Mouse (Mus musculus): Measurements from ENCODE around the gene Brap.

The Brap gene

DNA sequence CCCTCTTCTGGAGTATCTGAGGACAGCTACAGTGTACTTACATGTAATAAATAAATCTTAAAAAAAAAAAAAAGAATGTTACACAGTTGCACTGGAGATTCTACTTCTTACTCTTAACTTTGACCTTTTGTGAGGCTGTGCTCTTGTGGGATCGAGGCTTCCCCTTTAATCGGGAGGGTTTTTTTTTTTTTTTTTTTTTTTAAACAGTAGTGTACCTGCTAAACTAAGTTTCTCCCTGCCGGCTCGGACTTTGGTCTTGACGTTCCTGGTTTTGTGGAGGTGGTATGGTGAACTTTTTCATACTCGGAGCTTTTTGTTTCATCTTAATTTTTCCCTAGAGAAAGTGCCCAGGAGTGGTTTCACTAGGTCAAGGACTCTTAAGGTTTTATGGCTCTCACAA, 54.6 kb downstream of the Brap start:
- no peak for DNase-seq (ENCODE audit: low spot score)

DNA sequence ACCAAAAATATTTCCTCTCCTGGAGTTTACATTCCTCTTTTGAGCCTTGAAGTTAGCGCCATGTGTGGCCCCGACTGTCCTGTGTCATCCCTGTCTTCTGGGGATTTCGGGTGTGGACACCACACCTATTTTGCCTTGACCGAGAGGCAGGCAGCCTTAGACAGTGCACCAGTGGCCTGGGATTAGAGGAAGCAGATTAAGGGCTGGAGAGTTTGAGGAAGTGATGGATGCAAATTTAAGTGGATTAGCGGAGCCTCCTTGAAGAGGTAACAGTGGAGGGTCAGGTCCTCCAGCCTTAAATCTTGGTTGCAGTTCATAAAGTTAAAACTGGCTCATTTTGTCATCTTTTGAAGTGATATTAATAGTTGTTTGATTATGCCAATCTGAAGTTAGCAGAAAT, 58.1 kb downstream of the Brap start:
- DNase-seq (ENCODE audit: low spot score): no peak

DNA sequence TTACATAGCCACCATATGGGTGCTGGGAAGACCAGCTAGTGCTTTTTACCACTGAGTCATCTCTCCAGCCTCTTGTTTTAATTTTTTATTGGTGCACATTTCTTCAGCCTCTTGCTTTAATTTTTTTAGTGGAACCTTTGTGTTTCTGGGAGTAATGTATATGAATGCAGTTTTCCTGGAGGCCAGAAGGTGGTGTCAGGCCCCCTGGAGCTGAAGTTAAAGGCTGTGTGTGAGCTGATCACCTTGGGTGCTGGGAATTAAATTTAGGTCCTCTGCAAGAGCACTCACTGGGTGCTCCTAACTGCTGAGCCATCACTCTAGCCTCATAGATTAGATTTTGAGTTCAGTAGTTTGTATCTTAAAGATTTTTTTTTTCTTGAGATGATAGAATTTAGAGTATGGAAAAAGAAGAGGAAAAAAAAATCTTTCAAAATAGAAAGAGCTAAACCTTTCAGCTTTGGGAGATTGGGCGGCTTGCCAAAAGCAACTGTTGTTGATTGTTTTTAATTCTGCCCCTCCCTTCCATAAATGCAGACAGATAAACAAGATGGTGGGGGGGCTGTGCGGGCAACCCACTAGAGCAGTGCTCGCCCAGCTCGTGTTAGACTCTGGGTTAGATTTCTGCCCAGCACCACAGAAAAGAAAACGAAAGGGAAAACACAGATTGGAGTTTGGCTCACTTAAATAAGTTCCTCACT, 60.7 kb downstream of the Brap start:
- DNase-seq (ENCODE audit: low spot score): no peak

DNA sequence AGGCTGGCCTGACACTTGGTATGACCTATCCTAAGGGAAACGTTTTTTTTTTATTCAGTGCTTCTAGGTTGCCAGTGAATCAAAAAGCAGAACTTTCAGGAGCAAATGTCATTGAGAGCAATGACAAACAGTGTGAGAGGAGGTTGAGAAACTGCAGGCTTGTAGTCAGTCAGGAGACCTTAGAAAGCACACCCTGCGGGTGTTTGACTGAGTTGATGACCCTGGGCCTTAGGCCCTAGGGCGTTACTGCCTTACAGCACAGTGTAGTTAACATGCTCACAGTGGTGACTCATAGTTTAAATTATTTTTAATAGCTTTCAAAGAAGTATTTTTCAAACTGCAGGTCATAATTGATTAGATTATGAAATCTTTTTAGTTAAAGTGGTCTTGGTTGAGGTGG, 61.5 kb downstream of the Brap start:
- no peak for DNase-seq (ENCODE audit: low spot score)

DNA sequence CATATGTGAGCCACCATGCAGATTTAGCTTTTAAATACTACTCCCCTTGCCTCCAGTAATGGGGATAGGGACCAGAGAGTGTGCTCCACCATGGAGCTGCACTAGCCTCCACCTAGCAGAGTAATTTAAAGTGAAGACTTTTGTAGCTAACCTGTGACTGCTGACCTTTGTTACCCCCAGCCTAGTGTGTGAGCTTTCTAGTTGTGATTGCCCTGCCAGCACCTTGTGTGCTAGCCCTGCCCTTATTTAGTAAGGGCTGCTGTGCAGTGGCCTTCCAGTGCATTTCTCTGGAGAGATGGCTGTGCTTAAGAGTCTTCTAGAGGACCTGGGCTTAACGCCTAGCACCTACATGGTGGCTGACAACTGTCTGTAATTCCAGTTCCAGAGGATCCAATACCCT, 64.3 kb downstream of the Brap start:
- DNase-seq (ENCODE audit: low spot score): no peak

DNA sequence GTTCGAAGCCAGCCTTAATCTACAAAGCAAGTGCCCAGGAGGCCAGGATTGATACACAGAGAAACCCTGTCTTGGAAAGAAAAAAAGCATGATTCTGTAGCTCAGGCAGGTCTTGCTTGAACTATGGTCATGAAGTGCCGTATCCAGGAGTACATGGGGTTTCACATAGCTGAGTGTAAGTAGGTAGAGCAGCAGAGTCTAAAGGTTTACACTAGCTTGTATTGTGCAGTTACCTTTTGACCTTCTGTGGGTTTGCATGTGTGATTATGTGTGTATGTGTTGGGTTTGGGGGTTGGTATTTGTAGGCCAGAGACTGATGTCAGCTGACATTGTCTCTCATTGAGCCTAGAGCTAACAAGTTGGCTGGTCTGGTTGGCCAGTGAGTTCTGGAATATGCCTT, 69.7 kb downstream of the Brap start:
- DNase-seq (ENCODE audit: low spot score): no peak

DNA sequence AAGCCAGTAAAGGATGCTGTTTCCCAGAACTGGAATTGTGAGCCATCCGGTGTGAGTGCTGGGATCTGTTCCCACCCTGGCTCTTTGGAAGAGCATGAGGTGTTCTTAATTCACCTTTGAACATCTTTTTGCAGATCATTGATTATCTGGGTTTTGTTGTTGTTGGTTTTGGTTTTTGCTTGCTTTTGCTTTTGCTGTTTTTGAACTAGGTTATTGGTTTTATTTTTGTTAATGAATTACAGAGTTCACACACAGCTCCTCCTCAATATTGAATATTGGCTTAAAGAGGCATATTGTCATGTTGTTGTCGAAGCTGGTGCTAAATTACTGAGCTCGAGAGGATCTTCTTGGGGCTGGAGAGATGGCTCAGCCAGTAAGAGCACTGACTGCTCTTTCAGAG, 76.3 kb downstream of the Brap start:
- no peak for DNase-seq (ENCODE audit: low spot score)
